Mouse (Mus musculus) cerebellum, postnatal 36 days (tissue): ENCODE results near the gene Rab21.
"Not testable (repeated sequence)": the region's sequence is repeated elsewhere in the genome, so short reads cannot be mapped to it uniquely, and the experiment has no call there.

Experiments
- DNase-seq, 2 experiments: peaks; one replicate each; pipeline ENCODE4 v3.0.0; 2021 to 2022; ENCODE audit warnings: mixed read lengths in 2 of 2

Gene Rab21

DNA sequence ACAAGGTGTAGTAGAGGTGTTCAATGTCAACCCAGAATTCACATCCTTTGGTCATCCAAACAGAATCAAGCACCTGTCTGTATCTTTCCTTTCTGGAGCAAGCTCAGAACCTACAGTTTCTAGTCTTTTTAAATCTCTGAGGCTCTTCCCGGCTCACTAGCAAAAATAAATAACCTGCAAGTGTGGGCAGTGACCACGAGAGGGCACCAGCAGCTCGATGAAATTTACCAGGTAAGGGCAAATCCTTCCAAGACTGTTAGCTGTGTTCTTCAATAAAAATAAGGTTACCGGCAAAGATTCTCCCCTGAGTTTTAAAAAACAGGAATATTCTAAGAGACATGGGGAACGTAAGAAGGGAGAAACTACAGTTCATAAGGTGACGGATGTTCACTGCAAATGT is 7.9 kb upstream of the Rab21 start:
- peak; percentile 72 to 82 for DNase-seq

GRCm38 (mm10) chr10:115321317-115322035 is 6.1 kb upstream of the Rab21 start:
- no peak for DNase-seq

DNA sequence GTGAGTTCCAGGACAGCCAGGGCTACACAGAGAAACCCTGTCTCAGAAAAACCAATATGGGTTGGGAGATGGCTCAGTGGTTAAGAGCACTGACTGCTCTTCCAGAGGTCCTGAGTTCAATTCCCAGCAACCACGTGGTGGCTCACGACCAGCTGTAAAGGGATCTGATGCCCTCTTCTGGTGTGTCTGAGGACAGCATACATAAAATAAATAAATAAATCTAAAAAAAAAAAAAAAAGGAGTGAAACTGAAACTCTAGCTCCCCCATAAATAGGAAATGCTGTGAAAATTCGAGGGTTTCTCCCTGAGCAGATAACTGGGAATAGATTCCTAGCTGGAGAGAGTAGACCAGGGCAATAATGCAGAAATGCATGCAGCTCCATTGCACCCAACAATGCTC is 3.0 kb upstream of the Rab21 start:
- not testable (repeated sequence) for DNase-seq

DNA sequence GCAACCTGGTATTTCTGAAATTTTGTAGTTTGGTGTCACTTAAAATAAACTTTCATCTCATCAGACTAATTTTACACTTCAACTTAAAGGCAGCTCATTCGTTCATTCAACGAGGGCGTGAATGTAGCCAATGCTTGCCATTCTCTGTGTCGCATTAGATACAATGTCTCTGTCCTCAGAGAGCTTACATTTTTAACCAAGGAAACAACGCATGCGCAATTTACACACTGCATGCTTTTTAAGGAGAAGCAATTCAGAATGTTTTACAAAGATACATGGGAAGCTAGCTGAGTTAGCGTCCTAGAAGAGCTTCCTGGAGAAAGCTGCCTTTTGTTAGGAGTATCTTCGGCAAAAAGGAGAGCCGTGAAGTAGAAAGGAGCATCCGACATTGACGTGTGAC is 919 bp upstream of the Rab21 start:
- DNase-seq: no peak

- DNase-seq: no peak
These were observed 577 bp downstream of the Rab21 start for GRCm38 (mm10) chr10:115314582-115315452.

DNA sequence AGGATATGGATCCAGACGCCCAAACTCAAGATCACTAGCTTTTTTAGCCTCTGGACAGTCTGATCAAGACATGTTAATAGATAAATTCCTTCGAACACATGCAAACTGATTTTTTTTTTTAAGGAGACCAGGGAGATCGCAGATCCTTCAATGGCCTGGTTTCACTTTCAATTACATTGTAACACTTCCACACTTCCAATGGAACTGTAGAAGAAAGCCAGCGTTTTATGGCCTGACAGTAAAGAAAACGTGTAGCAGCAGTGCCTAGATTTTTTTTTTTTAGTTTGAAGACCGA is 1.2 kb downstream of the Rab21 start:
- DNase-seq: no peak

- no peak for DNase-seq
These were observed 1.6 kb downstream of the Rab21 start for GRCm38 (mm10) chr10:115313641-115314286.

GRCm38 (mm10) chr10:115312732-115313131 is 2.7 kb downstream of the Rab21 start:
- no peak for DNase-seq

GRCm38 (mm10) chr10:115312194-115312593 is 3.2 kb downstream of the Rab21 start:
- no peak for DNase-seq

- no peak for DNase-seq
These were observed 4.0 kb downstream of the Rab21 start for GRCm38 (mm10) chr10:115311263-115311965.

DNA sequence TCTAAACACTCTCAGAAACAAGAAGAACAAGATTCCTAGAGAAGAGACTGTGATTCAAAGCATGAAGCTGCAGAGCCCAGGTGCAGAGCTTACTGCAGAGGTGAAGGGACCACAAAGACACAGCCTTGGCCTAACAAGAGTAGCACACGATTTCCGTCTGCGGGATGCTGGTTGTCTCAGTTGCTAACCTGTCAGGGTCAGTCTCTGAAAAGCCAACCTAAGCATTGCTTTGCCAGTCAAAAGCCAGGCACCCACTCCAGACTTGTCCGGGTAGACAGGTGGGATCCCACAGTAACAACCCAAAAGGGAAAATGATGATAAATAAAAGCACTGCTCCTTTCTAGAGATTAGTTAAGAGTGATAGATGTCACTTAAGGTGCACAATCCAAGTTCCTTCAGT is 6.2 kb downstream of the Rab21 start:
- DNase-seq: no peak

- DNase-seq: no peak
These were observed 8.0 kb downstream of the Rab21 start for GRCm38 (mm10) chr10:115307331-115307875.

GRCm38 (mm10) chr10:115298683-115299082 is 16.7 kb downstream of the Rab21 start:
- DNase-seq: no peak

DNA sequence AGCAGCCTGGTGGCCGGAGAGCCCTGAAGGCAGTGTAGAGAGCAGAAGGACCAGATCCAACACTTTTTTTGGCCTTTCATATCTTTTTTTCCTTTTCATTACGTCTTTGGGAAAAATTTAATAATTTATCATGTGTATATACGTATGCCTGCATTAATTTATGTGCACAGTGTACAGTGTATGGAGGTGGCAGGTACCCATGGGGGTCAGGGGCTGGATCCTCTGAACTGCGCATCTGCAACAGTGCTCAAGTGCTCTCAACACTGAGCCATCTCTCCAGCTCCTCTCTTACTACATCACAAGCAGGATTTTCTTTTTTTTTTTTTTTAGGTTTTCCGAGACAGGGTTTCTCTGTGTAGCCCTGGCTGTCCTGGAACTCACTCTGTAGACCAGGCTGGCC is 17.8 kb downstream of the Rab21 start:
- no peak for DNase-seq

DNA sequence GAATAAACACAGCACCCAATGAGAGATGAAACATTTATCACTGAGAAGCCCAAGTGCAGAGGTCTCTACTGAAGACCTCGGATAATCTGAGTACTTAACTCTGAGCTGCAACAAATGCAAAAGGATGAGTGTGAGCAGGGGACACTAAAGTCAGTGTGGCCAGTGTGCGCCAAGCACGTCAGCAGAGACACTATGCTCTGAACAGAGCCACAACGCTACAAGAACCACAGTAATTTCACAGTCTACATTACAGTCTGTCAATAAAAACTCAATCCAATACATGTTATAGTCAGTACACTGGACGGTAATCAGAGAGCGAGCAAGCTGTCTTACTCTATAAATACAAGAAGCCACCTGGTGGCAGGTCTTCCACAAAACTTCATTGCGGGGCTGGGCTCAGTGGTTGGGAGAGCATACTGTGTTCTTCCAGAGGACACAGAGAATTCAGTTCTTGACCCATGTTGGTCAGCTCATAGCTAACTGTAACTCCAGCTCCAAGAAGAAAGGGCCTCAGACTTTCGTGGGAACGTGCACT is 18.9 kb downstream of the Rab21 start:
- DNase-seq: no peak

GRCm38 (mm10) chr10:115295162-115295561 is 20.2 kb downstream of the Rab21 start:
- DNase-seq: no peak

- no peak for DNase-seq
These were observed 20.7 kb downstream of the Rab21 start for GRCm38 (mm10) chr10:115294715-115295114.

DNA sequence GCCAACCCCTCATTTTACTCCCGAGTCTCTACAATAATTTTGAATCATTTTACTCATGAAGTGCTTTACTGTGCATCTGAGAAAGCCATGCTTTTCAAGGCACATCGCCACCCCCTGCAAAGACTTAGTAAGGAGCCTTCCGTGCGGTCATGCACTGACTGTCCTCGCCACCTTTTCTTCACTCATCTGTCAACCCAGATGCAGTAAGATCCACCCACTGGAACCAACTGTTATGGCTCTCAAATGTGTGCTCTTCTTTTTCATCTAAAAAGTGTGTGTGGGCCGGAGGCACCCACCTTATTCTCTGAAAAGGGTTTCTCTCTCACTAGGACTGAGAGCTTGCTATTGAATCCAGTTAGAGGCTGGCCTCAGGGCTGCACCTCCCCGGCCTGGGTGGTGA is 21.4 kb downstream of the Rab21 start:
- DNase-seq: no peak

GRCm38 (mm10) chr10:115290671-115291070 is 24.7 kb downstream of the Rab21 start:
- DNase-seq: no peak

GRCm38 (mm10) chr10:115288856-115289255 is 26.5 kb downstream of the Rab21 start:
- DNase-seq: no peak

DNA sequence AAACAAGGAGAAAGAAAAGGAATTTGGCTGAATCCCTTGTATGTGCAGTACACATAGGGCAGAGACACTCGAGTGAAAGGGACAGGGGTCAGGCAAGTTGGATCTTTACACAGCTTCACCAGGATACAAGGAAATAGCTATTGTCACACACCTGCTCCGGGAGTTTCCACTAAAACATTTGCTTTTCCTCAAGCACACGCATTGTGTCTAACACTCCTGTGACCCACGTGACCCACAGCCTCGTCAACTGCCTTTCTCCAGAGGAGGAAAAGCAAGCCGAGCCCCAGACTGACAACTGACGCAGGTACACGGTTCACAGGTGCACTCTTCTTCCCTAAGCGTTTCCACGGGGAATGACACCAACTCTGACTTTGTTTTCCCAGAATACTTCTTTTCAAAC is 31.2 kb downstream of the Rab21 start:
- DNase-seq: no peak

- DNase-seq: no peak
These were observed 34.0 kb downstream of the Rab21 start for GRCm38 (mm10) chr10:115281381-115281780.

GRCm38 (mm10) chr10:115271649-115272048 is 43.7 kb downstream of the Rab21 start:
- DNase-seq: no peak
